Comparison of ENCODE assay signal across 20 mouse cellular contexts in the genomic region with DNA sequence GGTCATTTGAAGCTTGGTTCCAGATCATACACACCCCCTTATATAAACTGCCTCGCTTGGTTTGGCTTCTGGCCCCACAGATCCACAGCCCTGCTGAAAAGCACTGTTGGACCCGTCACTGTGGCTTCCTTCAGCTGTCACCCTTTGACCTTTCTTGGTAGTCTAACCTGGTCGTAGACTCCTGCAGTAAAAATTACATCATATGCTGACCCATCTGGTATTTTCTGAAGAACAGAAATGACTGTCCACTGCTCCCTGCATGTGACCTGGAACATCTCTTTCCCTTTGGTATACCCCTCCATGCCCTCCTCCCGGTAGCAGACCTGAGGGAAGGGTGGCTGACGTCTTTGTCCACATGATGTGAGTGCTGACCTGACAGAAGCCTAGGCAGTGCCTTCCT.
"Had no signal": no experiment of that assay in that cellular context is flagged by ENCODE, and none has a peak within 500 bp of the region (broad histone marks: within the 10 kb centered on the region; RNA-seq: fewer than 3 reads in every experiment).

No protein-coding gene starts in this region.

- DNase-seq: lung, adult 18-20 months; lung, embryonic 14.5 days; lung, postnatal 10 days; lung, postnatal 4 days; midbrain, embryonic 14.5 days; retina, postnatal 1 day; right cerebral cortex, adult 18-20 months; right cerebral cortex, postnatal 25 days; right cerebral cortex, postnatal 4 days; thymus, adult 2 months; thymus, postnatal 25 days; thymus, postnatal 4 days had no signal

- H3K27ac ChIP-seq: midbrain, embryonic 10.5 days; midbrain, embryonic 12.5 days; neural tube, embryonic 13.5 days; neural tube, embryonic 15.5 days; stomach, embryonic 15.5 days; stomach, postnatal 0 days had no signal

- ATAC-seq: midbrain, embryonic 16.5 days had no signal

- H3K9me3 ChIP-seq: midbrain, embryonic 10.5 days; midbrain, embryonic 12.5 days; neural tube, embryonic 13.5 days; neural tube, embryonic 15.5 days; stomach, embryonic 15.5 days had no signal

- H3K4me2 ChIP-seq: lung, embryonic 14.5 days; midbrain, embryonic 12.5 days; neural tube, embryonic 13.5 days; neural tube, embryonic 15.5 days; stomach, embryonic 15.5 days had no signal

- H3K4me1 ChIP-seq: midbrain, embryonic 10.5 days; midbrain, embryonic 12.5 days; neural tube, embryonic 13.5 days; neural tube, embryonic 15.5 days; stomach, embryonic 15.5 days had no signal

- H3K4me3 ChIP-seq: midbrain, embryonic 10.5 days; midbrain, embryonic 12.5 days; myocyte; neural tube, embryonic 13.5 days; neural tube, embryonic 15.5 days; stomach, embryonic 15.5 days had no signal

- H3K27me3 ChIP-seq: midbrain, embryonic 12.5 days; neural tube, embryonic 13.5 days; neural tube, embryonic 15.5 days; stomach, embryonic 15.5 days had no signal

- H3K9ac ChIP-seq: lung, embryonic 14.5 days; midbrain, embryonic 12.5 days; neural tube, embryonic 13.5 days; neural tube, embryonic 15.5 days; stomach, embryonic 15.5 days had no signal
